8 mouse cellular contexts compared by ENCODE assay signal in the genomic region with DNA sequence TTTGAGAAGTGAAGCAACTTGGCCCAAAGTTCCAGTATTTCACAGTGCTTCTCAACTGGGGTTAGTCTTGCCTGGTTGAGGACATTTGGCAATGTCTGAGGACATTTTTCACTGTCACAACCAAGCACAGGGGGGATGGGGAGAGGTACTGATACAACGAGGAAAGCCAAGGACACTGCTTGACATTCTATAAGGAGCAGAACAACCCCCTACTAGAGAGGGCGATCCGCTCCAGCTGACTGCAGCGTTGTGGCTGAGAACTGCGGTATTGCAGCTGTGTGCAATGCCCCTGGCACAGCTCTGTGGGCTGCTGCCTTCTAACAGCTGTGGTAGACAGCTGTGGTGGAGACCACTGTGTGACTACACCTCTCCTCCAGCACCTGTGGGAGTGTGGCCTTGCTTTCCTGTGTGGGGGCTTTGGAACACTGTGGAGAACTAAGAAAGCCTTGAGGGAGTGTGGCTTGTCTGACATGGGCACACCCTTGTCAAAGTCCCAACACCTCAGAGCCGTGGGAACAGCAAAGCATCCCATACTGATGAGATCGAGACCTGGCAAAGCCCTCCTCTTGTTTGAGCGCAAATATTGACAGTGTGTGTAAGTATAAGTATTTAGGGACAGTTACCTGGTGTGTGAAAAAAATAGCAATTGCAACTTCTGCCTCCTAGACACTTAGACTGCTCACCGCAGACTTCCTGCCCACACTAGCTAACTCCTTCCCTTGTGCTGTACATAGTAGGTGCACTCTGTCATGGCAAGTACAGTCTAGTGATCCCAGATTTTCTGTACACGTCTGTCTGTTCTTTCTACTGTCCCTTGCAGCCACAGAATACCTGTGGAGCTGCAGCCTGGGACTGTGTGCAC.
DNase-seq lines count a peak whose midpoint lies in the region; ATAC-seq and TF ChIP-seq lines count a peak whose summit lies in the region.

No protein-coding gene starts in this region.

- no peak overlapping the region for H3K9ac ChIP-seq in hindbrain, embryonic 12.5 days
- H3K9ac ChIP-seq in hindbrain, embryonic 11.5 days (ENCODE audit: low read depth, low read length): no peak overlapping the region
- H3K9ac ChIP-seq in hindbrain, postnatal 0 days (replicated peaks; ENCODE audit: low read length): no peak overlapping the region

- 0 out of 2 replicates have a peak, but pooled peaks have one; percentile 20 for ATAC-seq in hindbrain, embryonic 12.5 days (ENCODE audit: low FRiP score)
- no peak; the same call in 1 of the 2 replicates for ATAC-seq in hindbrain, embryonic 11.5 days (ENCODE audit: low FRiP score)
- ATAC-seq in hindbrain, postnatal 0 days: peak; percentile 58; the same call in 1 of the 2 replicates
- peak; percentile 71 for ATAC-seq in monocyte, adult 5-6 weeks (replicated peaks; ENCODE audit: insufficient number of reproducible peaks, low FRiP score, low TSS enrichment, poor library complexity, severe bottlenecking)

- no peak overlapping the region for H3K4me2 ChIP-seq in hindbrain, embryonic 12.5 days (replicated peaks)
- no peak overlapping the region for H3K4me2 ChIP-seq in hindbrain, embryonic 11.5 days (replicated peaks; ENCODE audit: low read depth, low read length)
- H3K4me2 ChIP-seq in hindbrain, postnatal 0 days (ENCODE audit: low read depth, low read length): no peak overlapping the region

- 75% methylated on average over 10 of the region's 10 CpGs for WGBS in hindbrain, embryonic 12.5 days
- 73% methylated on average over 10 of the region's 10 CpGs for WGBS in hindbrain, embryonic 11.5 days
- 68% methylated on average over 10 of the region's 10 CpGs for WGBS in hindbrain, postnatal 0 days

- H3K27me3 ChIP-seq in hindbrain, embryonic 12.5 days: no peaks in the 10 kb centered on the region
- H3K27me3 ChIP-seq in hindbrain, embryonic 11.5 days (ENCODE audit: control insufficient read depth, insufficient read depth, low read length): no peaks in the 10 kb centered on the region
- H3K27me3 ChIP-seq in hindbrain, postnatal 0 days (ENCODE audit: insufficient read depth, low read length): no peaks in the 10 kb centered on the region

- no peaks in the 10 kb centered on the region for H3K36me3 ChIP-seq in hindbrain, embryonic 12.5 days
- no peaks in the 10 kb centered on the region for H3K36me3 ChIP-seq in hindbrain, embryonic 11.5 days (ENCODE audit: control insufficient read depth, insufficient read depth, low read length)
- H3K36me3 ChIP-seq in hindbrain, postnatal 0 days (ENCODE audit: insufficient read depth, low read length): no peaks in the 10 kb centered on the region

- no peaks in the 10 kb centered on the region for H3K9me3 ChIP-seq in hindbrain, embryonic 12.5 days (replicated peaks)
- no peaks in the 10 kb centered on the region for H3K9me3 ChIP-seq in hindbrain, embryonic 11.5 days (ENCODE audit: control insufficient read depth, low read length)
- no peaks in the 10 kb centered on the region for H3K9me3 ChIP-seq in hindbrain, postnatal 0 days (ENCODE audit: low read length)

- TF ChIP-seq CTCF in hindbrain, postnatal 0 days (IDR thresholded peaks at IDR 0.05; ENCODE audit: low read depth): no peak

- DNase-seq in hindbrain, embryonic 11.5 days (ENCODE audit: low spot score): no peak
- DNase-seq in T-cell, adult 2 months (ENCODE audit: low spot score): peak; percentile 74
- no peak for DNase-seq in hindbrain, postnatal 0 days (ENCODE audit: low spot score)
- DNase-seq in right cerebral cortex, postnatal 25 days: no peak
- DNase-seq in cerebellum, postnatal 36 days: no peak
- DNase-seq in layer of hippocampus, adult 18-20 months (ENCODE audit: low spot score in 2 of 2): no peak

- H3K4me1 ChIP-seq in hindbrain, embryonic 12.5 days: peaks cover 4% of the 10 kb centered on the region; the same call in 1 of the 2 replicates
- H3K4me1 ChIP-seq in hindbrain, embryonic 11.5 days (replicated peaks; ENCODE audit: control insufficient read depth, insufficient read depth, low read length): no peaks in the 10 kb centered on the region
- H3K4me1 ChIP-seq in hindbrain, postnatal 0 days (ENCODE audit: insufficient read depth, low read length): peaks cover 8% of the 10 kb centered on the region

- H3K4me3 ChIP-seq in hindbrain, embryonic 12.5 days: no peak overlapping the region
- H3K4me3 ChIP-seq in hindbrain, embryonic 11.5 days (ENCODE audit: low read depth, low read length): no peak overlapping the region
- H3K4me3 ChIP-seq in hindbrain, postnatal 0 days (ENCODE audit: low read length): no peak overlapping the region

- H3K27ac ChIP-seq in hindbrain, embryonic 12.5 days: no peak overlapping the region
- H3K27ac ChIP-seq in hindbrain, embryonic 11.5 days (ENCODE audit: low read depth, low read length): no peak overlapping the region
- H3K27ac ChIP-seq in hindbrain, postnatal 0 days: no peak overlapping the region
